Mouse (Mus musculus): Measurements from ENCODE around the gene Six5.

GRCm38 (mm10) chr7:19084277-19084771 lies 10.1 kb upstream of the Six5 start:
- no peak for TF ChIP-seq CTCF (IDR thresholded peaks at IDR 0.05; ENCODE audit: low read depth, low read length)
- TF ChIP-seq TAL1 (conservative IDR thresholded peaks at IDR 0.05; ENCODE audit: low read depth, low read length) = no peak

All from G1E (cell line).